Comparison of ENCODE assay signal across 35 mouse cellular contexts in genomic region chr1:33846807-33847206, GRCm38 (mm10). TPM values are rescaled to one million over a fixed set of nuclear protein-coding genes. Genes with fewer than 3 reads are reported as not detected.
DNase-seq lines count a peak whose midpoint lies in the region; ATAC-seq and TF ChIP-seq lines count a peak whose summit lies in the region.
"Had no signal": no experiment of that assay in that cellular context is flagged by ENCODE, and none has a peak within 500 bp of the region (broad histone marks: within the 10 kb centered on the region; RNA-seq: fewer than 3 reads in every experiment).

No protein-coding gene starts in this region.

- in situ Hi-C loops in CH12.LX (cut with MboI; ENCODE audit: low pct_ligation_motif_present, low pct_unique_long_range_greater_than_20kb, low sequenced_read_pairs): no loop called here

- no peaks in the 10 kb centered on the region for H3K9me3 ChIP-seq in forebrain, postnatal 0 days (ENCODE audit: low read length)
- no peaks in the 10 kb centered on the region for H3K9me3 ChIP-seq in forebrain, embryonic 14.5 days (replicated peaks; ENCODE audit: control insufficient read depth, low read length)
- no peaks in the 10 kb centered on the region for H3K9me3 ChIP-seq in CH12.LX (replicated peaks; ENCODE audit: low read length)
- H3K9me3 ChIP-seq: embryonic facial prominence, embryonic 13.5 days; forebrain, embryonic 10.5 days; heart, embryonic 10.5 days; hindbrain, embryonic 13.5 days; kidney, embryonic 15.5 days; liver, embryonic 15.5 days; lung, embryonic 15.5 days; neural tube, embryonic 13.5 days had no signal

- TF ChIP-seq EP300 in CH12.LX (IDR thresholded peaks at IDR 0.05; ENCODE audit: low read length): no peak

- H3K4me1 ChIP-seq in forebrain, postnatal 0 days (ENCODE audit: insufficient read depth): no peaks in the 10 kb centered on the region
- no peaks in the 10 kb centered on the region for H3K4me1 ChIP-seq in forebrain, embryonic 14.5 days (ENCODE audit: control insufficient read depth, insufficient read depth, low read length)
- no peaks in the 10 kb centered on the region for H3K4me1 ChIP-seq in CH12.LX (ENCODE audit: control insufficient read depth in 1 of 2, insufficient read depth in 2 of 2)
- H3K4me1 ChIP-seq: embryonic facial prominence, embryonic 13.5 days; forebrain, embryonic 10.5 days; heart, embryonic 10.5 days; hindbrain, embryonic 13.5 days; kidney, embryonic 15.5 days; liver, embryonic 15.5 days; lung, embryonic 15.5 days; neural tube, embryonic 13.5 days had no signal

- TF ChIP-seq POLR2A in CH12.LX (IDR thresholded peaks at IDR 0.05; ENCODE audit: low read depth, low read length): no peak

- no peaks in the 10 kb centered on the region for H3K79me2 ChIP-seq in CH12.LX (replicated peaks; ENCODE audit: control insufficient read depth, extremely low read depth, insufficient read depth, poor library complexity, severe bottlenecking)

- no peaks in the 10 kb centered on the region for H3K27me3 ChIP-seq in forebrain, postnatal 0 days (ENCODE audit: insufficient read depth, low read length)
- no peaks in the 10 kb centered on the region for H3K27me3 ChIP-seq in forebrain, embryonic 14.5 days (replicated peaks; ENCODE audit: control insufficient read depth, insufficient read depth, low read length)
- no peaks in the 10 kb centered on the region for H3K27me3 ChIP-seq in CH12.LX (replicated peaks)
- H3K27me3 ChIP-seq: embryonic facial prominence, embryonic 13.5 days; hindbrain, embryonic 13.5 days; kidney, embryonic 15.5 days; liver, embryonic 15.5 days; lung, embryonic 15.5 days; neural tube, embryonic 13.5 days had no signal

- no peak overlapping the region for H3K4me3 ChIP-seq in forebrain, postnatal 0 days (ENCODE audit: low read depth, low read length)
- H3K4me3 ChIP-seq in forebrain, embryonic 14.5 days (ENCODE audit: low read depth, low read length): no peak overlapping the region
- no peak overlapping the region for H3K4me3 ChIP-seq in left cerebral cortex, adult 2 months
- H3K4me3 ChIP-seq in CH12.LX (replicated peaks in 1 of 3; ENCODE audit: low read depth in 2 of 3, low read length in 2 of 3, poor library complexity in 1 of 3): no peak overlapping the region
- H3K4me3 ChIP-seq: embryonic facial prominence, embryonic 13.5 days; forebrain, embryonic 10.5 days; heart, embryonic 10.5 days; hindbrain, embryonic 13.5 days; kidney, embryonic 15.5 days; liver, embryonic 15.5 days; lung, embryonic 15.5 days; neural tube, embryonic 13.5 days had no signal

- peak; percentile 16; the same call in 1 of the 2 replicates for TF ChIP-seq CTCF in forebrain, postnatal 0 days (IDR thresholded peaks at IDR 0.05; ENCODE audit: low read depth)
- peak; percentile 37 for TF ChIP-seq CTCF in left cerebral cortex, adult 2 months (IDR thresholded peaks at IDR 0.05)
- TF ChIP-seq CTCF in CH12.LX (conservative IDR thresholded peaks at IDR 0.05 in 1 of 2, IDR thresholded peaks at IDR 0.05 in 1 of 2; ENCODE audit: low read depth in 2 of 2, low read length in 2 of 2): peak in 1 of 2 experiments; percentile 66; a peak in 2 of 4 replicates

- H3K9ac ChIP-seq in forebrain, postnatal 0 days: no peak overlapping the region
- H3K9ac ChIP-seq in forebrain, embryonic 14.5 days (ENCODE audit: low read length): no peak overlapping the region
- no peak overlapping the region for H3K9ac ChIP-seq in CH12.LX (ENCODE audit: insufficient read depth, low read depth)
- H3K9ac ChIP-seq: embryonic facial prominence, embryonic 13.5 days; hindbrain, embryonic 13.5 days; kidney, embryonic 15.5 days; liver, embryonic 15.5 days; lung, embryonic 15.5 days; neural tube, embryonic 13.5 days had no signal

- H3K27ac ChIP-seq in forebrain, postnatal 0 days (ENCODE audit: low read depth, low read length): no peak overlapping the region
- H3K27ac ChIP-seq in forebrain, embryonic 14.5 days (ENCODE audit: low read depth, low read length): no peak overlapping the region
- no peak overlapping the region for H3K27ac ChIP-seq in left cerebral cortex, adult 2 months
- H3K27ac ChIP-seq in CH12.LX (ENCODE audit: insufficient read depth, low read depth): no peak overlapping the region
- H3K27ac ChIP-seq: embryonic facial prominence, embryonic 13.5 days; forebrain, embryonic 10.5 days; heart, embryonic 10.5 days; hindbrain, embryonic 13.5 days; kidney, embryonic 15.5 days; liver, embryonic 15.5 days; lung, embryonic 15.5 days; neural tube, embryonic 13.5 days; stomach, postnatal 0 days had no signal

- dilution Hi-C loops in CH12.LX (cut with MboI; ENCODE audit: extremely low pct_ligation_motif_present, extremely low pct_unique_long_range_greater_than_20kb, low sequenced_read_pairs): no loop called here

- WGBS in forebrain, postnatal 0 days: 96% methylated on average over 2 of the region's 2 CpGs
- 96% methylated on average over 2 of the region's 2 CpGs for WGBS in forebrain, embryonic 14.5 days

- peak; percentile 63 for TF ChIP-seq RAD21 in CH12.LX (IDR thresholded peaks at IDR 0.05; ENCODE audit: low read depth, low read length)

- no peaks in the 10 kb centered on the region for H3K36me3 ChIP-seq in forebrain, postnatal 0 days (ENCODE audit: insufficient read depth)
- no peaks in the 10 kb centered on the region for H3K36me3 ChIP-seq in forebrain, embryonic 14.5 days (ENCODE audit: control insufficient read depth, insufficient read depth, low read length)
- H3K36me3 ChIP-seq in CH12.LX (replicated peaks in 1 of 2; ENCODE audit: control insufficient read depth in 1 of 2, insufficient read depth in 1 of 2, low read length in 1 of 2): no peaks in the 10 kb centered on the region
- H3K36me3 ChIP-seq: embryonic facial prominence, embryonic 13.5 days; forebrain, embryonic 10.5 days; heart, embryonic 10.5 days; hindbrain, embryonic 13.5 days; kidney, embryonic 15.5 days; liver, embryonic 15.5 days; lung, embryonic 15.5 days; neural tube, embryonic 13.5 days had no signal

- DNase-seq in forebrain, postnatal 0 days: no peak
- no peak for DNase-seq in forebrain, embryonic 14.5 days (ENCODE audit: low spot score)
- no peak for DNase-seq in left cerebral cortex, adult 2 months (ENCODE audit: extremely low spot score in 1 of 2, low spot score in 2 of 2)
- DNase-seq in left cerebral cortex, postnatal 25 days (ENCODE audit: low spot score in 2 of 2): no peak
- peak; percentile 3 for DNase-seq in CH12.LX (ENCODE audit: extremely low read depth)
- no peak for DNase-seq in spleen, postnatal 36 days (ENCODE audit: low spot score in 2 of 2)
- DNase-seq in kidney, adult 18-20 months: no peak
- DNase-seq: adrenal gland, adult 2 months; adrenal gland, postnatal 36 days; B cell, adult 2 months; cerebellum, adult 18-20 months; cerebellum, postnatal 10 days; gastrocnemius, postnatal 10 days; heart, postnatal 36 days; kidney, adult 11 months; kidney, postnatal 36 days; layer of hippocampus, postnatal 36 days; lung, postnatal 36 days; retina, postnatal 1 day; right cerebral cortex, postnatal 14 days; thymus, adult 18-20 months; thymus, postnatal 25 days had no signal

- no peak for ATAC-seq in forebrain, postnatal 0 days
- ATAC-seq in forebrain, embryonic 14.5 days: no peak
- ATAC-seq: activated CD4-positive, CD25-positive, alpha-beta regulatory T cell, adult 4 months; forebrain, embryonic 16.5 days; inflammation-experienced regulatory T-cells, adult 6 months had no signal

- intact Hi-C loops in left cerebral cortex, adult 2 months (cut with DNase I): no loop called here
- intact Hi-C loops in left cerebral cortex, postnatal 25 days (cut with DNase I): no loop called here

- H3K4me2 ChIP-seq in forebrain, postnatal 0 days (ENCODE audit: low read depth): no peak overlapping the region
- no peak overlapping the region for H3K4me2 ChIP-seq in forebrain, embryonic 14.5 days (ENCODE audit: low read length)
- no peak overlapping the region for H3K4me2 ChIP-seq in CH12.LX (ENCODE audit: insufficient read depth, low read depth, poor library complexity, severe bottlenecking)
- H3K4me2 ChIP-seq: embryonic facial prominence, embryonic 13.5 days; hindbrain, embryonic 13.5 days; kidney, embryonic 15.5 days; liver, embryonic 15.5 days; lung, embryonic 15.5 days; midbrain, embryonic 11.5 days; neural tube, embryonic 13.5 days had no signal

TF ChIP-seq in CH12.LX, 34 proteins besides CTCF, POLR2A, EP300 and RAD21:
- peak; percentile 49 for TF ChIP-seq SMC3 (IDR thresholded peaks at IDR 0.05; ENCODE audit: low read depth, low read length)
- no peak for TF ChIP-seq ETS1 (conservative IDR thresholded peaks at IDR 0.05; ENCODE audit: low read depth, low read length)

RNA-seq across cellular contexts. Expression of gene Zfp451, which starts 32.4 kb away (rescaled TPM):
- 57.2 and 67.2 TPM in 2 replicates for total RNA-seq in forebrain, postnatal 0 days (2014; rRNA removed)
- polyA plus RNA-seq in forebrain, postnatal 0 days (2015; fragmentation: Nextera tagmentation; extraction: Ambion mirVana): 20.7 and 29.1 TPM in 2 replicates
- 43.4 and 54.2 TPM in 2 replicates for polyA plus RNA-seq in forebrain, embryonic 14.5 days (2014; fragmentation: Nextera tagmentation; extraction: Ambion mirVana)
- 10 to 100 TPM; 59.9 to 64.7 TPM for total RNA-seq in left cerebral cortex, adult 2 months (2021)
- 10 to 100 TPM; 58.0 to 65.7 TPM for total RNA-seq in left cerebral cortex, postnatal 25 days (2021)
- total RNA-seq in CH12.LX (2012; rRNA removed): 13.9 and 16.6 TPM in 2 replicates
- 21.2 and 23.0 TPM in 2 replicates for total RNA-seq in CH12.LX (2014; rRNA removed)
- polyA plus RNA-seq in CH12.LX (2012; ENCODE audit: insufficient read length, low read depth): 20.5 and 22.9 TPM in 2 replicates
